Mouse (Mus musculus) kidney, postnatal 0 days (tissue): ENCODE measurements around the gene Akap2. TPM values are rescaled to one million over a fixed set of nuclear protein-coding genes. Genes with fewer than 3 reads are reported as not detected.

Experiments used
- ATAC-seq: fragments of 200-750 bp; cut with Nextera tagmentation; replicated peaks from 2 replicates; pipeline ENCODE4 v1.8.0; 2017; ENCODE audit warnings: low read depth, moderate number of reproducible peaks, moderate TSS enrichment, moderate library complexity; ENCODE audit not compliant: low FRiP score
- DNase-seq: peaks from one replicate; pipeline ENCODE4 v3.0.0-alpha.2; 2016; ENCODE audit warnings: low spot score
- H3K27ac ChIP-seq: fragments of 300-500 bp; sonication (generic); 2 replicates; pipeline ENCODE4 v1.5.1; 2014; ENCODE audit warnings: mild to moderate bottlenecking
- H3K27me3 ChIP-seq: fragments of 300-500 bp; sonication (generic); 2 replicates; pipeline ENCODE4 v1.6.1; 2014; ENCODE audit warnings: low read length, mixed read lengths; ENCODE audit not compliant: insufficient read depth
- H3K36me3 ChIP-seq: fragments of 300-500 bp; sonication (generic); 2 replicates; pipeline ENCODE4 v1.6.1; 2014; ENCODE audit warnings: low read length, mixed read lengths; ENCODE audit not compliant: insufficient read depth
- H3K4me1 ChIP-seq: fragments of 300-500 bp; sonication (generic); replicated peaks from 2 replicates; pipeline ENCODE4 v1.6.1; 2014; ENCODE audit warnings: antibody characterized with exemption, low read length, mixed read lengths; ENCODE audit not compliant: insufficient read depth
- H3K4me2 ChIP-seq: fragments of 300-500 bp; sonication (generic); 2 replicates; pipeline ENCODE4 v1.6.1; 2014; ENCODE audit warnings: mild to moderate bottlenecking, low read length, moderate library complexity, mixed read lengths
- H3K4me3 ChIP-seq: fragments of 300-500 bp; sonication (generic); replicated peaks from 2 replicates; pipeline ENCODE4 v1.5.1; 2014; ENCODE audit warnings: low read depth, low read length
- H3K9ac ChIP-seq: fragments of 300-500 bp; sonication (generic); 2 replicates; pipeline ENCODE4 v1.6.1; 2014; ENCODE audit warnings: low read depth, low read length
- H3K9me3 ChIP-seq: fragments of 300-500 bp; sonication (generic); replicated peaks from 2 replicates; pipeline ENCODE4 v1.6.1; 2016; ENCODE audit warnings: low read length, inconsistent platforms, mixed read lengths
- CTCF ChIP-seq: IDR thresholded peaks from 2 replicates; pipeline ENCODE4 v1.5.1; 2016; ENCODE audit warnings: antibody characterized with exemption, low read depth, mild to moderate bottlenecking, moderate library complexity
- WGBS: fragments of 180-500 bp; shearing (Covaris S2); extraction: QIAGEN DNeasy Blood & Tissue Kit; methylation state at CpG from one replicate; pipeline ENCODE4 v1.1.7; 2014; 5-methylcytosine and 5-hydroxymethylcytosine counted together
- polyA plus RNA-seq: library from polyadenylated mRNA; unstranded; fragments of >200 nt; fragmentation: Nextera tagmentation; extraction: Ambion mirVana; gene quantifications from 2 replicates; pipeline ENCODE4 v1.2.1, GENCODE M21; 2015

Akap2 gene
- polyA plus RNA-seq, 1 experiment from 2014 or later, result 20.5 TPM

DNA sequence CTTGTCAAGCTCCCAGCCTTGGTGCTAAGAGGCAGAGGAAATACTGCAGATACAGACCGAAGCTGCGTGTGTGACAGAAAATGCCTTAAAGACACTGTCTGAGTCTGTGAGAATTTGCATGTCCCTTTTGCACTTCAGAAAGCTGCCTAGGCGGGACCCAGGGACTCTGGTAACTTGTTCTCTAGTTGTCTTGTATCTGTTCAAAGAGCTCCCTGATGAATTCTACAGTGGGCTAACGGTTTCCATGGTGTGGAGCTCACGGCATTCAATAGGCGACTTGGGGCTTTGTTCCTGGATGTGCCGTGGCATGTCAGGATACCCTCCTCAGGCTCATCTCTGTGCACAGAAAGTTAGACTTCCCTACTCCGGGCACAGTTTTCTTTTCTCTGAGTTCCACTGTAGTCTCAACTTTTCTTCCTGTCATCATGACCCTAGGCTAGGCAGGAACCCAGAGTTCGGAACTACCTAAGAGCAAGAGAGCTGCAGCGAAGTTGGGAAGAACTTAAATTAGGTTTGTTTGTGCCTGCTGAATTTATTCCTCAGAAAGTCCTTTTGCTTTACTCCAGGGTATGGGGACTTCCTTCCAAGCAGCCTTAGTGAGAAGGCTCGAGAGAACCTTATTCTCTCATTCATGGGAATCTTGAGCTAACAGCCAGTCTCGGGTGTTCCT is 128.2 kb downstream of the Akap2 start:
- DNase-seq (peak; percentile 50), ATAC-seq (no peak)
- H3K27me3 ChIP-seq, result no peaks in the 10 kb centered on the region
- TF ChIP-seq CTCF, result no peak
- WGBS, result 29% methylated on average over 12 of the region's 12 CpGs
- peaks cover 30% of the 10 kb centered on the region for H3K4me1 ChIP-seq
- 0 out of 2 replicates have a peak, but pooled peaks cover 3% of the 10 kb centered on the region for H3K36me3 ChIP-seq
- H3K9ac ChIP-seq, result peak overlapping the region; percentile 53
- H3K9me3 ChIP-seq, result no peaks in the 10 kb centered on the region
- H3K4me2 ChIP-seq, result peak overlapping the region; percentile 54
- peak overlapping the region; percentile 83 for H3K27ac ChIP-seq
- peak overlapping the region; percentile 34 for H3K4me3 ChIP-seq

DNA sequence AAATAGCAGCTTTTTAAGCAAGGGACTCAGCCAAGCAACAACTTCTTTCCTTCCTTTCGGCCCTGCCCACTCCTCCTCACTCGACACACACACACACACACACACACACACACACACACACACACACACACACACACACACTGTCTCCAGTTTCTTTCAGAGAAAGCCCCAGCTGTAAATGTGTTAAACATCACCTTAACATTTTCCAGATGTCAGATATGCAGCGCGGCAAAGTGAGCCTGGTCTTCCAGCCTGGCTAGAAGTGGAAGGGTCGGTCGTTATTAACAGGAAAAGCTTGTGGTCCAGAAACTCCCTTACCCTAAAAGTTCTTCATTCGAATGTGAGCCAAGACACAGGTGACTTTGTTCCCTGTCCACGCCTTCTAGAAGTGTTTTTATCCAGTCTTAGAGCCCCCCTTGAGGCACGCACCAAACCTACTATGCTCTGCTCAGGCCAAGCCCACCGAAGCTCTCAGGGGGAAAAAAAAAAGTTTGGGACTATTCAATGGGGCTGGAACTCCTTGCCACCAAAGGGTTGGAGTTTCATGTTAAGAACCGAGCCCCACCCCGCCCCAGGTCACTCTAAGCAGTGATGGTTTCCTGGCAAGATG is 129.0 kb downstream of the Akap2 start:
- Histone ChIP-seq H3K4me3 (peak overlapping the region; percentile 34), H3K9me3 (no peaks in the 10 kb centered on the region), H3K36me3 (0 out of 2 replicates have a peak, but pooled peaks cover 3% of the 10 kb centered on the region), H3K27me3 (no peaks in the 10 kb centered on the region), H3K27ac (peak overlapping the region; percentile 83), H3K4me1 (peaks cover 35% of the 10 kb centered on the region), H3K4me2 (peak overlapping the region; percentile 54), H3K9ac (peak overlapping the region; percentile 53; the same call in 1 of the 2 replicates)
- ATAC-seq (no peak), DNase-seq (peak; percentile 68)
- WGBS, result 22% methylated on average over 12 of the region's 12 CpGs
- TF ChIP-seq CTCF, result no peak

DNA sequence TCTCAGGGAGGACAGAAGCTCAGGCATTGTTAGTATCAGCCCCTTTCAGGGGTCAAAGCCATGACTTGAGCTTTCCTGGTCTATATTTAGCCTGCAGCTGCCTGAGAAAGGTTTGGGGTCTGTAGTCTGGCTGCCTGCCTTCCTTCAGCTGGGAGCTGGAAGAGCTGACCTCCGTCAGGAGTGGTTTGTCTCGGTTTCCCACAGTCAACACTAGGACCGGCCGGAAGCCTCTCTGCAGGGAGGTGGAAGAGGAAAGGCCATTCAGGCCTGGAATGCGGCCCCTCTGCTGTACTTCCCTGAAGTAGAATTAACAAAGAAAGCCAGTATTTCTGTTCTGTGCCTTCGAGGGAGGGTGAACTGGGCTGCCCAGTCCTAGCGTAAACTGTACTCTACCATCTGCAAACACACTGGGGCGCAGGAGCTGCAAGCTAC is 129.6 kb downstream of the Akap2 start:
- TF ChIP-seq CTCF, result no peak

DNA sequence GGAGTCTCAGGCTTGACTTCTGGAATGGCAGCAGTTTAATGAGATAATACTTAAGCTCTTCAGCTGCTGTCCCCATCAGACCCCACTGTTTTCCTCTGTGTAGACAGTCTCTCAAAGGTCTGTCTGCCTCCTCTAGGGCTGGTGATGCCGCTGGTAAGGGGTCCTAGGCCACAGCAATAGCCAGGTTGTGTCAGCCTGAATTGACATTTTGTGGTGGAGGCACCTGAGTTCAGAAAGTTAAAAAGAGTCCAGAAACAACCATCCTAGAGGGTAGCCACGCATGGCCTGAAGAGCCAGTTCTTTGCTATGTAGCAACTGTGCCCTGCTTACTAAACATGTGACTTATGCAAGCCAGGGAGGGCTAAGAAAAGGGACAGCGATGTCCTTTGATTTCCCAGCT is 130.2 kb downstream of the Akap2 start:
- H3K4me3 ChIP-seq, result no peak overlapping the region
- H3K9ac ChIP-seq, result peak overlapping the region; percentile 19; the same call in 1 of the 2 replicates
- peaks cover 31% of the 10 kb centered on the region for H3K4me1 ChIP-seq
- H3K27me3 ChIP-seq, result no peaks in the 10 kb centered on the region
- no peak for TF ChIP-seq CTCF
- no peak for DNase-seq
- no peak for ATAC-seq
- WGBS, result 76% methylated on average over 3 of the region's 3 CpGs
- peak overlapping the region; percentile 83 for H3K27ac ChIP-seq
- H3K36me3 ChIP-seq, result 0 out of 2 replicates have a peak, but pooled peaks cover 3% of the 10 kb centered on the region
- H3K9me3 ChIP-seq, result no peaks in the 10 kb centered on the region
- H3K4me2 ChIP-seq, result peak overlapping the region; percentile 54

More for the DNA sequence above, 129.6 kb downstream of the Akap2 start:
- Histone ChIP-seq H3K4me1 (peaks cover 38% of the 10 kb centered on the region), H3K27ac (peak overlapping the region; percentile 83), H3K9ac (peak overlapping the region; percentile 53; the same call in 1 of the 2 replicates), H3K4me2 (peak overlapping the region; percentile 54), H3K4me3 (peak overlapping the region; percentile 34), H3K36me3 (0 out of 2 replicates have a peak, but pooled peaks cover 3% of the 10 kb centered on the region), H3K27me3 (no peaks in the 10 kb centered on the region), H3K9me3 (no peaks in the 10 kb centered on the region)
- DNase-seq (peak; percentile 88), ATAC-seq (no peak; the same call in 1 of the 2 replicates)
- 16% methylated on average over 8 of the region's 8 CpGs for WGBS

DNA sequence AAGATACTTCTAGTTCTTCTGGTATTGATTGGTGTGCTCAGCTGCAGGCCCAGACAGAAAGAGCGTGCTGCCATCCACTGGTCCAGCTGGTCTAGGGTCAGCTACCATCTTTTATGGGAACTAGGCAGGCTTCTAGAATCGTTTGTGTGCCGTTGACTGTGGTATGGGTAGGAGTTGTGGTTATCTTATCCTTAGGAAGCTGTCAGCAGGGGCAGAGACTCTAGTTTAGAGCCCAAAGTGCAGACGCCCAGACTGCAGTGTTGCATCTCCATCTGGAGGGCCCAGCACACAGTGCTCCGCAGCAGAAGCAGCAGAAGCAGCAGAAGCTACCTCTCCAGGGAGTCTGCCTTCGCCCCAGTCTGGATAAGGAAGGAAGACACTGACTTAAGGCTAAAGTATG is 132.0 kb downstream of the Akap2 start:
- WGBS, result 59% methylated on average over 6 of the region's 6 CpGs
- TF ChIP-seq CTCF, result no peak
- no peaks in the 10 kb centered on the region for H3K9me3 ChIP-seq
- H3K4me2 ChIP-seq, result no peak overlapping the region
- ATAC-seq (no peak), DNase-seq (no peak)
- H3K36me3 ChIP-seq, result 0 out of 2 replicates have a peak, but pooled peaks cover 6% of the 10 kb centered on the region
- peaks cover 30% of the 10 kb centered on the region for H3K4me1 ChIP-seq
- H3K27me3 ChIP-seq, result no peaks in the 10 kb centered on the region
- H3K27ac ChIP-seq, result no peak overlapping the region
- H3K9ac ChIP-seq, result no peak overlapping the region
- H3K4me3 ChIP-seq, result no peak overlapping the region

DNA sequence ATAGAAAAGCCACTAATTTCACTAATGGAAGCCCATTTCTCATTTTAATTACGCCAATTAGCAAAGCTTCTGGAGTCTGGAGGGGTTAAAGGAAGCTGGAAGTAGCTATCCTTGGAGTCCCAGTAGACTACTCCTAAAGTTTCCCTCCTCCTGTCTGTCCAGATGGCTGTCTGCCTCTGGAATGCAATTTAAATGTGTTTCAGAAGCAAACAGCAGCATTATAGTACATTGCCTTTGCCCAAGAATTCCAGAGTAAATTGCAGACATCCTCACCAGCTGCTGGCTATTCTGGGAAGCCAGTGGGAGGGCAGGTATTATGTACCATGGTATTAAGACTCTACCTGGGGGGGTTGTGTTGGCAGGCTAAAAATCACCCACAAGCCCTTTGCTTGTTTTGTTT is 134.3 kb downstream of the Akap2 start:
- DNase-seq, result no peak
- 88% methylated on average over 1 of the region's 1 CpGs for WGBS
- no peaks in the 10 kb centered on the region for H3K9me3 ChIP-seq

More for the DNA sequence above, 134.3 kb downstream of the Akap2 start:
- Histone ChIP-seq H3K4me2 (no peak overlapping the region), H3K27ac (0 out of 2 replicates have a peak overlapping the region, but pooled peaks have one; percentile 13), H3K27me3 (no peaks in the 10 kb centered on the region), H3K36me3 (peaks cover 25% of the 10 kb centered on the region), H3K9ac (no peak overlapping the region), H3K4me3 (no peak overlapping the region), H3K4me1 (peaks cover 27% of the 10 kb centered on the region)
- TF ChIP-seq CTCF, result no peak
- ATAC-seq, result no peak
